Mouse (Mus musculus) embryonic facial prominence, embryonic 14.5 days (tissue): ENCODE results near the gene Rnf113a2. TPM values are rescaled to one million over a fixed set of nuclear protein-coding genes. Genes with fewer than 3 reads are reported as not detected.

Experiments
- ATAC-seq: fragments of 200-750 bp; cut with Nextera tagmentation; 2 replicates; pipeline ENCODE4 v1.8.0; 2017; ENCODE audit warnings: low read depth, moderate number of reproducible peaks, moderate TSS enrichment
- DNase-seq: peaks from one replicate; pipeline ENCODE4 v3.0.0-alpha.2; 2015; ENCODE audit warnings: low spot score
- H3K27ac ChIP-seq: fragments of 300-500 bp; sonication (generic); replicated peaks from 2 replicates; pipeline ENCODE4 v1.5.1; 2014; ENCODE audit warnings: low read depth, mild to moderate bottlenecking, low read length, moderate library complexity
- H3K27me3 ChIP-seq: fragments of 300-500 bp; sonication (generic); replicated peaks from 2 replicates; pipeline ENCODE4 v1.6.1; 2014; ENCODE audit warnings: low read length; ENCODE audit not compliant: control insufficient read depth, insufficient read depth
- H3K36me3 ChIP-seq: fragments of 300-500 bp; sonication (generic); 2 replicates; pipeline ENCODE4 v1.6.1; 2014; ENCODE audit warnings: low read length, mixed read lengths; ENCODE audit not compliant: control insufficient read depth, insufficient read depth
- H3K4me1 ChIP-seq: fragments of 300-500 bp; sonication (generic); 2 replicates; pipeline ENCODE4 v1.6.1; 2014; ENCODE audit warnings: antibody characterized with exemption, low read length; ENCODE audit not compliant: control insufficient read depth, insufficient read depth
- H3K4me2 ChIP-seq: fragments of 300-500 bp; sonication (generic); 2 replicates; pipeline ENCODE4 v1.6.1; 2014; ENCODE audit warnings: low read depth, mild to moderate bottlenecking, low read length, moderate library complexity, mixed read lengths
- H3K4me3 ChIP-seq: fragments of 300-500 bp; sonication (generic); 2 replicates; pipeline ENCODE4 v1.5.1; 2014; ENCODE audit warnings: low read depth, mild to moderate bottlenecking, low read length
- H3K9ac ChIP-seq: fragments of 300-500 bp; sonication (generic); 2 replicates; pipeline ENCODE4 v1.6.1; 2014; ENCODE audit warnings: low read depth, mild to moderate bottlenecking, low read length, moderate library complexity, mixed read lengths
- H3K9me3 ChIP-seq: fragments of 300-500 bp; sonication (generic); 2 replicates; pipeline ENCODE4 v1.6.1; 2016; ENCODE audit warnings: low read length; ENCODE audit not compliant: control insufficient read depth
- WGBS: fragments of 180-500 bp; shearing (Covaris S2); extraction: QIAGEN DNeasy Blood & Tissue Kit; methylation state at CpG from one replicate; pipeline ENCODE4 v1.1.7; 2014; 5-methylcytosine and 5-hydroxymethylcytosine counted together
- polyA plus RNA-seq: library from polyadenylated mRNA; unstranded; fragments of >200 nt; fragmentation: Nextera tagmentation; extraction: Ambion mirVana; gene quantifications from 2 replicates; pipeline ENCODE4 v1.2.1, GENCODE M21; 2014

Rnf113a2 gene
- 22.5 and 24.3 TPM in 2 replicates for polyA plus RNA-seq

DNA sequence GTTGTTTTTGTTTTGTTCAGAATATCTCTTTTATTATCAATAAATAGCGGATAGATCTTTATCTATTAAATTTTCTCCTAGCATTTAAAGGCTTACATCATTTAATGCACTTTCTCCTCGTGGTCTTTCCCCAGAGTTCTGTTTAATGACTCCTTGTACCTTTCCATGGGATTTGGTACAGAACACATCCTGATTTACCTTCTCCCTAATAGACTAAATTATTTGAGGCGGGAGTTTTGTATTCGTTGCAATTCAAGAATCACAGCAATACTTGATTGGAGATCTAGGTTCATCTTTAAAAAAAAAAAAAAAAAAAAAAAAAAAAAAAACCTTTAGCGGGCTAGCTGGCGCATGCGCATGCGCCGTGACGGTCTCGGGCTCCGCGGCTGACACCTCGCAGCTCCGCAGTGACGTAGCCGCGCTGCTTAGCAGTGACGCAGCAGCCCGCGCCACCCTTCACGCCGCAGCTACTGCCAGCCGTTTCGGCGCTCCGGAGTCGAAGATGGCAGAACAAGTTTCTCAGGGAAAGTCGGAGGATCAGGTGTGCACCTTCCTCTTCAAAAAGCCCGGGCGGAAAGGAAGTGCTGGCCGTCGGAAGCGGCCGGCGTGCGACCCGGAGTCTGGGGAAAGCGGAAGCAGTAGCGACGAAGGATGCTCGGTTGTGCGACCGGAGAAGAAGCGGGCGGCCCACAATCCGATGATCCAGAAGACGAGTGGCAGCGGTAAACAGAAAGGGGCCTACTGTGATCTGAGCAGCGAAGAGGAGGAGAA is at the start of gene Rnf113a2:
Gene Rnf113a2, plus strand, starts transcription at position 363 of the 771 bp plus-strand sequence.
- WGBS: 3% methylated on average over 50 of the region's 50 CpGs
- peak; percentile 95 for ATAC-seq
- H3K4me2 ChIP-seq: peak within 1 kb of the TSS; percentile 77

DNA sequence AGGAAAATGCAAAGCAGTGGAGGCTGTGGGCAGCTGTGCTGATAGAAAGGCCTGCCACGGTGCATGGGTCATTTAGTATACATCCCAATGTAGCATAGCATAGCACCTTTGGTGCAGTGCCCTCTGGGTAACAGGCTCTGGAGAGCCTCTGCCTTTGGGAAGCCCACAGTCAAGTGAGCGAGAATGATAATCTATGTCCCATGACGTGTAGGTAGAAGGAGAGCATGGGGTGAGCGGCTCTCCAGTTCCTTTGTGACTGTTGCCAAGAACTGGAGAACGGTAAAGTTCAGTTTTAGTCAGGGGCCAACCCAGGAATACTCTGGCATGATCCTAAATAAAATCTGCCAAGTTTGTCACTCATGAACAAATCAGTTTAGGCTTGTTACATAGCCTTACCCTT is 45.3 kb upstream of the Rnf113a2 start:
- peaks cover 83% of the 10 kb centered on the region for H3K36me3 ChIP-seq
- no peak overlapping the region for H3K9ac ChIP-seq
- ATAC-seq (no peak), DNase-seq (no peak)
- H3K27me3 ChIP-seq: no peaks in the 10 kb centered on the region
- no peak overlapping the region for H3K4me2 ChIP-seq
- H3K4me3 ChIP-seq: no peak overlapping the region
- no peak overlapping the region for H3K27ac ChIP-seq
- no peaks in the 10 kb centered on the region for H3K9me3 ChIP-seq
- 95% methylated on average over 5 of the region's 5 CpGs for WGBS
- H3K4me1 ChIP-seq: no peaks in the 10 kb centered on the region

More for the DNA sequence above, at the start of gene Rnf113a2:
- peak; percentile 95 for DNase-seq
- H3K27ac ChIP-seq: 0 out of 2 replicates have a peak within 1 kb of the TSS, but pooled peaks have one; percentile 16
- no peaks in the 10 kb centered on the region for H3K27me3 ChIP-seq
- H3K4me1 ChIP-seq: no peaks in the 10 kb centered on the region
- peak within 1 kb of the TSS; percentile 79 for H3K9ac ChIP-seq
- 0 out of 2 replicates have a peak, but pooled peaks cover 3% of the 10 kb centered on the region for H3K36me3 ChIP-seq
- peak within 1 kb of the TSS; percentile 57 for H3K4me3 ChIP-seq
- peaks cover 12% of the 10 kb centered on the region for H3K9me3 ChIP-seq

DNA sequence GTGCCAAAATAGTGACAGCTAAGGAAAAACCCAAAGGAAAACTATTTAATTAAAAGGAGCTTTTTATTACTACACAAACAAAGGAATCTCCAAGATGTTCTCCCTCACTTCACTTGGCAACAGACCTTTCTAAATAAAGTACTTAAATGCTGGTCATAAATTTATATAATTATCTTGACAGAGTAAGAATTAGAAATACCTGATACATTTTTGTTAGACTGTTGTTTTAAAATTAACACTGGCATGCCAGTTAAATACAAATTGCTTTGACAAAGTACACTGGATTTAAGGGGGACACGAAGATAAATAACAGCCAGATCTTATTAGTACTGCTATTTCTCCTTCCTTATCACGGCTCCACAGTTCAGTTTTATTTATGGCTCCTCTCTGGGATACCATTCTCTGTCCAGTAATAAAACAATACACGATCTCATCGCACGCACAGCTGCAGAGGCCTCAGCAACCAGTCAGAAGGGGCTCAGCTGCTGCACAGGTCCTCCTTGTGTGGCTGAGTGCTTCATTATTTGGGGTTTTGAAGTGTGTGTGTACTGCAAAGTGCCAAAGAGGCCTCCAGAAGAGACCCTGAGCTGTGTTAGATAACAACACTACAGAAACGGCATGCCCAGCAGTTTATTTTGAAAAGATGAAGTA is 43.0 kb upstream of the Rnf113a2 start:
- no peaks in the 10 kb centered on the region for H3K27me3 ChIP-seq
- no peak for DNase-seq
- no peak for ATAC-seq
- H3K4me1 ChIP-seq: no peaks in the 10 kb centered on the region
- H3K4me2 ChIP-seq: no peak overlapping the region
- H3K36me3 ChIP-seq: peaks cover 67% of the 10 kb centered on the region
- H3K9ac ChIP-seq: no peak overlapping the region
- no peak overlapping the region for H3K27ac ChIP-seq
- H3K9me3 ChIP-seq: no peaks in the 10 kb centered on the region
- H3K4me3 ChIP-seq: no peak overlapping the region
- 83% methylated on average over 6 of the region's 6 CpGs for WGBS

DNA sequence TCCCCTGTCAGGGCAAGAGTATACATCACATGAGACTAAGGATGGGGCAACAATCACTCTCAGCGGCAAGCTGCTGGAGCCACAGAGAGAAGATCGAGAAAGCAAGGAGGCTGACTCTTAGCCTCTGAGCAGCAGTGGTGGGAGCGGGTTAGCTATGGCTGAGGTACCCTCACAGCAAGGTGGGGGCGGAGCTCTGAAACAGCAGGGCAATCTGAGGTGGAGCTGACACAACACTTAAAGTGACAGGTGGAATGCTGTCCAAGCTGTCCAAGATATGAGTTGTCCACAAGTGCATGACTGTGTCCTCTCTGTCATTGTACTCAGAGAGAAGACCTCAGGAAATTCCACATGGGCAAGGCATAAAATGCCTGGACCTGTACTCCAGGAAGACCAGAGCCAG is 34.6 kb upstream of the Rnf113a2 start:
- ATAC-seq: no peak
- no peak for DNase-seq
- 83% methylated on average over 4 of the region's 4 CpGs for WGBS
- Histone ChIP-seq H3K4me3 (no peak overlapping the region), H3K9ac (no peak overlapping the region), H3K4me2 (no peak overlapping the region), H3K4me1 (no peaks in the 10 kb centered on the region), H3K27ac (no peak overlapping the region), H3K36me3 (peaks cover 16% of the 10 kb centered on the region), H3K9me3 (no peaks in the 10 kb centered on the region), H3K27me3 (no peaks in the 10 kb centered on the region)

DNA sequence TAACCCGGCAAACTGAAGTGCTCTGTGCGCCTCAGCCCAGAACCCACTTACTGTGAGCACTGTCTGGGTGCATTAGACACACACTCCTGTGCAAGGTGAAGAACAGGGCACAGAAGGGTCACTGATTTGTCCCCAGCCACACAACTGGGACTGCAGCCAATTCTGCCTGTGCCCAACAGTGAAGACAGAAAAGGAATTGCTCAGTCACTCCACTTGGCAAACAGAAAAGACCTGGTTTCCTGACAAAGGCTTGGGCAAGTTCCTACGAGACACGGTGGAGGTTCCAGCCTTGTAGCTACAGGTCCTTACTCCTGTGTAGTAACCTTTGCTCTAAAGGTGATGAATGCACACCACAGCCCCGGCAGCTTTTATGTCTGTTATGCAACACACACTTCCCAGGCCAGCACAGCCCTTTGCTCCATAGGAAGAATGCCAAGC is 32.3 kb upstream of the Rnf113a2 start:
- WGBS: 81% methylated on average over 5 of the region's 5 CpGs
- no peaks in the 10 kb centered on the region for H3K4me1 ChIP-seq
- DNase-seq (peak; percentile 30), ATAC-seq (no peak)
- H3K27ac ChIP-seq: no peak overlapping the region
- no peaks in the 10 kb centered on the region for H3K9me3 ChIP-seq
- H3K4me3 ChIP-seq: no peak overlapping the region
- H3K36me3 ChIP-seq: peaks cover 15% of the 10 kb centered on the region
- H3K9ac ChIP-seq: no peak overlapping the region
- no peak overlapping the region for H3K4me2 ChIP-seq
- no peaks in the 10 kb centered on the region for H3K27me3 ChIP-seq

DNA sequence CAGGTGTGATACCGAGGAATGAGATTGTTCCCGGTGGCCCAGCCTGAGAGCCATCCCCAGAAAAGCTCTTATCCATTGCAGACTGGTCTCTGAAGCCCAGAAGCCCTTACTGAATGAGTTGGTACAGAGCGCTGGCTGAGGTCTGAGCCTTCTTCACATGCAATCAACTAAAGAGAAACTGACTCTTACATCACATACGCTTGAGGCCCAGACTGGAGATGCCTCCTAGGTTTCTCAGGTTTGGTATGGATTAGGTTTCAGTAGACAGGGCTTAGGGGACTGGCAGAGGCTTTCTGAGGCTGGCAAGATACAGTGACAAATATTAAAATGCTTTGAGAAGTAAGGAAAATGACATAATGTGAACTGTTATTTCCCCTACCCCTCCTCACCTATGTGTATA is 31.6 kb upstream of the Rnf113a2 start:
- ATAC-seq (no peak), DNase-seq (no peak)
- Histone ChIP-seq H3K27ac (no peak overlapping the region), H3K9me3 (no peaks in the 10 kb centered on the region), H3K9ac (no peak overlapping the region), H3K4me1 (no peaks in the 10 kb centered on the region), H3K36me3 (peaks cover 15% of the 10 kb centered on the region), H3K4me2 (no peak overlapping the region), H3K27me3 (no peaks in the 10 kb centered on the region), H3K4me3 (no peak overlapping the region)
- 88% methylated on average over 4 of the region's 4 CpGs for WGBS

DNA sequence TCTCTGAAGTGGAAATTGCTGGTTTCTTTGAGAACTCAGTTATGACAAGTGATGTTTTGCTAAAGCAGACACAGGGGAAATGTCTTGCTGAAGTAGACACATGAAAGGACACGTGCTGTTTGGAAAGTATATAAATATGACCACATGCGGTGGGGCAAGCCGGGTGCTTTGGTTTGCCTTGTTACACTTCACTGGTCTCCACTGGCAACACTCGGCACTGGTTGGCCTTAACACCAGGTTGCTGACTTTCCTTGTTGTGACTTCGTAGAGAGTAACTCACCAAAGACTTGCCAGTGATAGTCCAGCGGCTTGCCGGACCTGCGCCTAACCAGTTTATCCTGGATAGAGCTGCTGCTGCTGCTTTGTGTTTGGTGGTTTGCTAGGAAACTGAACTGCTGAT is 28.9 kb upstream of the Rnf113a2 start:
- Histone ChIP-seq H3K4me3 (no peak overlapping the region), H3K27ac (no peak overlapping the region), H3K4me2 (no peak overlapping the region), H3K36me3 (peaks cover 11% of the 10 kb centered on the region; the same call in 1 of the 2 replicates), H3K9ac (no peak overlapping the region), H3K4me1 (no peaks in the 10 kb centered on the region), H3K9me3 (no peaks in the 10 kb centered on the region), H3K27me3 (no peaks in the 10 kb centered on the region)
- 88% methylated on average over 8 of the region's 8 CpGs for WGBS
- no peak for DNase-seq
- no peak for ATAC-seq

DNA sequence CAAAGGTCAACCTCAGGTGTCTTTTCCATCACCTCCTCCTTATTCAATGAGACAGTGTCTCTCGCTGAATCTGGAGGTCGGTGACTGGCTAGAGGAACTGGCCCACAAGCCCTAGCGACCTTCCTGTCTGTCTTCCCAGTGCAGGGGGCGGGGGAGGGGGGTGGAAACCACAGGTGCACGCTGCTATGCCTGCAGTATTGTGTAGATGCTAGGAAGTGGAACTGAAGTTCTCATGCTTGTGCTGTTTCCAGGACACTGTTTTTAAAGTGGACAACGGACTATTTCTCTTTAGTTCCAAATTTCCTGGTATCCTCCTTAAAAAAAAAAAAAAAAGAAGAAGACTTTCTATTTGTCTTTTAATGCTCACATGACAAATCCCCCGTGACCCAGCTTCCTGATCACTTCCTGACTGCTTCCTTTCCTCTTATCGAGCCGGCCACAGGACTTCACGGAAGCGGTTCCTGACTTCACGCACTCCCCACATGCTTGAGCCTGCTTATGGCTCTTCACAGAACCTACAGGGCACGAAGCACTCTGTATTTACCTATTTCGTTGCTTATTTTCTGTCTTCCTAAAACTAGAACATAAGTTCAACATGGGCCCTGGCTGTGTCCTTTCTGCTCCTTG is 28.1 kb upstream of the Rnf113a2 start:
- Histone ChIP-seq H3K4me3 (no peak overlapping the region), H3K9ac (no peak overlapping the region), H3K36me3 (peaks cover 11% of the 10 kb centered on the region; the same call in 1 of the 2 replicates), H3K4me2 (no peak overlapping the region), H3K27me3 (no peaks in the 10 kb centered on the region), H3K27ac (no peak overlapping the region), H3K9me3 (no peaks in the 10 kb centered on the region), H3K4me1 (no peaks in the 10 kb centered on the region)
- WGBS: 66% methylated on average over 14 of the region's 14 CpGs
- no peak for ATAC-seq
- no peak for DNase-seq
